Mouse (Mus musculus): ENCODE data around the gene Snapc1. TPM values are rescaled to one million over a fixed set of nuclear protein-coding genes. Genes with fewer than 3 reads are reported as not detected.
A peak's percentile ranks its signal among the peaks of the same experiment; 100 is the strongest.

Gene Snapc1
- total RNA-seq (2021): 10 to 100 TPM; 31.4 to 36.7 TPM

- peak; percentile 94 to 95 for DNase-seq (ENCODE audit: extremely low spot score in 1 of 2, low spot score in 1 of 2)
Measured at GRCm38 (mm10) chr12:73964291-73965281, at the start of gene Snapc1. Gene Snapc1, plus strand, starts transcription at chr12:73964481.

DNA sequence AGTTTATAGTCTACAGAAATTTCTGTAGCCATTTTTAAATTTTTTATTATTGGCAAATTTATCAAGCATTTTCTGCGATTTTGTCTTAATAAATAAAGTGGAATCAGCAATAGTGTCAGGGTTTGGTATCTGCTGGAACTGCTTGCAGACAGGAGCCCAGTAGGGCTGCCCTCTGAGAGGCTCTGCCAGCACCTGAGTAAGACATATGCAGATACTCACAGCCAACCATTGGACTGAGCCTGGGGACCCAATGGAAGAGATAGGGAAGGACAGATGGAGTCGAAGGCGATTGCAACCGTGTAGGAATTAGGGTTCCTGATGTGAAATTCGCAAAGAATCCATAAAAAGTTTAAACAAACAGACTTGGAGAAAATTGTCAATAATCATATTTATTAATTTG is 45.8 kb upstream of the Snapc1 start:
- DNase-seq (ENCODE audit: extremely low spot score in 1 of 2, low spot score in 1 of 2): no peak

GRCm38 (mm10) chr12:73930266-73930665 is 34.0 kb upstream of the Snapc1 start:
- no peak for DNase-seq (ENCODE audit: extremely low spot score in 1 of 2, low spot score in 1 of 2)

- DNase-seq (ENCODE audit: extremely low spot score in 1 of 2, low spot score in 1 of 2): peak in 1 of 2 experiments; percentile 20
Measured at GRCm38 (mm10) chr12:73931274-73931673, 33.0 kb upstream of the Snapc1 start.

GRCm38 (mm10) chr12:73934528-73934927 is 29.8 kb upstream of the Snapc1 start:
- no peak for DNase-seq (ENCODE audit: extremely low spot score in 1 of 2, low spot score in 1 of 2)

DNA sequence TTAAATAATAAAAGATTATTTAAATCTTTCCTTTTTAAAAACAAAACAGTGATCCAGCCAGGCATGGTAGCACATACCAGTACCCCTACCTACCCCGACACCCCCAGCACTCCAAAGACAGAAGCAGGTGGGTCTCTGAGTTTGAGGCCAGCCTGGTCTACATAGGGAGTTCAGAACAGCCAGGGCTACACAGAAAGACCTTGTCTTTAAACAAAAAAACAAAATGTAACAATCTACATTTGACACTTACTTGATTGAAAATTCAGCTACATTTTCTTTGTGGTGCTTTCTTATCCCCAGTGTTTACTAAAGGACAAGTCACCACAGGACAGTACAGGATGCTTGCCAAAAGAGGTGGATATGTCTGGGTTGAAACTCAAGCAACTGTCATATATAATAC is 26.9 kb upstream of the Snapc1 start, which contains the start of gene Gm49321:
Gene Gm49321 (plus strand): TSS at position 301 of the 400 bp plus-strand sequence.
- DNase-seq (ENCODE audit: extremely low spot score in 1 of 2, low spot score in 1 of 2): no peak

- no peak for DNase-seq (ENCODE audit: extremely low spot score in 1 of 2, low spot score in 1 of 2)
Measured at GRCm38 (mm10) chr12:73939542-73939941, 24.7 kb upstream of the Snapc1 start.

GRCm38 (mm10) chr12:73948415-73948814 is 15.9 kb upstream of the Snapc1 start:
- no peak for DNase-seq (ENCODE audit: extremely low spot score in 1 of 2, low spot score in 1 of 2)

- DNase-seq (ENCODE audit: extremely low spot score in 1 of 2, low spot score in 1 of 2): peak; percentile 26 to 30
Measured at GRCm38 (mm10) chr12:73949318-73950058, 14.8 kb upstream of the Snapc1 start.

DNA sequence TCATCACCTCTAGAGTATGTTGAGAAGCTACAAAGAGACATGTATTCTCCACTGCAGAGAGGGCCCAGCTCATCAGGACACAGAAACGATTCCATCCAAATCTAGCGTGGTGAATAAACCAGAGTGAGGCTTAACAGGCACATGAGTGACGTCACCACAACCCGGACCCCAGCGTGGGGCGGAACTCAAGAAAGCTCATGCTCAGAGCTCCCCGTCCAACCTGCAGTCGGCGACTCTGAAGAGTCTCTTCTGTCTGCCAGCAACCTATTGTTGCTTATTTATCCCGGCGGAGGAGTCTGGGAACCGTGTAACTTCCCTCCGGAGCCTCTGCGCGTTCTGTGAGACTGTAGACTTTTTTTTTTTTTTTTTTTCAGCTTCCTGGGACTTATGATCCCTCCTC is 11.4 kb upstream of the Snapc1 start:
- DNase-seq (ENCODE audit: extremely low spot score in 1 of 2, low spot score in 1 of 2): no peak

GRCm38 (mm10) chr12:73953420-73954186 is 10.7 kb upstream of the Snapc1 start:
- no peak for DNase-seq (ENCODE audit: extremely low spot score in 1 of 2, low spot score in 1 of 2)

DNA sequence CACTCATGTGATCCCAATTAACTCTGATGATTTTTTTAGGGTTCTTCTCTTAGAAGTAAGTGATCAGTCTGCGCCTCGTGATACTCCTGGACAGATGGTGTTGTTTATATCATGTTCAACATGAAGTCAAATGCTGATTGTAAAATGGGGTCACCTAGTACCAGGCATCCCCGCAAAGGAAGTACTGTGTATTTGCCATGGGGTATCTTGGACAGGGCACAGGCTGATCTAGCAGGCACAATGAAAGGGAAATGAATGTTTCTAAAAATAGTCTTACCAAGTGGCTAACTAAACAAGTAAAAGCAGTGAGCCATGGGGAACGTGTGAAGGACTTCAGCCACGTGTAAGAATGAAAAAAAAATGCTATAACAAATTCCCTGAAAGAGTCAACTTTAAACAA is 9.5 kb upstream of the Snapc1 start:
- DNase-seq (ENCODE audit: extremely low spot score in 1 of 2, low spot score in 1 of 2): no peak

DNA sequence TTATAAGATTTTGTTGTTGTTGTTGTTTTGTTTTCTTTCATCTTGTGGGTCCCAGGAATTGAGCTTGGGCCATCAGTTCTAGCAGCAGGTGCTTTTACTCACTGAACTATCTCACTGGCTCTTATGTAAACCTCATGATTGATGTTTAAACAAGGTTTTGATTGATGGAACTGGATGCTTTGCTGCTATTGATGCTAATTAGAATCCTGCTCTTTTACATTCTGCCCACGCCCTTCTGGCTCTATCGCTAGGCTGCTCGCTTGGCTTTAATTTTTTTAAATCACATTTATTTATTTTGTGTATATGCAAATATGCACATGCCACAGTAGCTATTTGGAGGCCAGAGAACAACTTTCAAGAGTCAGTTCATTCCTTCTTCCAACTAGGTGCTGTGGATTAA is 6.6 kb upstream of the Snapc1 start:
- DNase-seq (ENCODE audit: extremely low spot score in 1 of 2, low spot score in 1 of 2): no peak

GRCm38 (mm10) chr12:73958830-73959229 is 5.5 kb upstream of the Snapc1 start:
- DNase-seq (ENCODE audit: extremely low spot score in 1 of 2, low spot score in 1 of 2): no peak

- no peak for DNase-seq (ENCODE audit: extremely low spot score in 1 of 2, low spot score in 1 of 2)
Measured at GRCm38 (mm10) chr12:73969142-73969541, 4.9 kb downstream of the Snapc1 start.

GRCm38 (mm10) chr12:73974584-73974983 is 10.3 kb downstream of the Snapc1 start:
- no peak for DNase-seq (ENCODE audit: extremely low spot score in 1 of 2, low spot score in 1 of 2)

- no peak for DNase-seq (ENCODE audit: extremely low spot score in 1 of 2, low spot score in 1 of 2)
Measured at GRCm38 (mm10) chr12:73978144-73978543, 13.9 kb downstream of the Snapc1 start.

GRCm38 (mm10) chr12:73979667-73980066 is 15.4 kb downstream of the Snapc1 start:
- no peak for DNase-seq (ENCODE audit: extremely low spot score in 1 of 2, low spot score in 1 of 2)

DNA sequence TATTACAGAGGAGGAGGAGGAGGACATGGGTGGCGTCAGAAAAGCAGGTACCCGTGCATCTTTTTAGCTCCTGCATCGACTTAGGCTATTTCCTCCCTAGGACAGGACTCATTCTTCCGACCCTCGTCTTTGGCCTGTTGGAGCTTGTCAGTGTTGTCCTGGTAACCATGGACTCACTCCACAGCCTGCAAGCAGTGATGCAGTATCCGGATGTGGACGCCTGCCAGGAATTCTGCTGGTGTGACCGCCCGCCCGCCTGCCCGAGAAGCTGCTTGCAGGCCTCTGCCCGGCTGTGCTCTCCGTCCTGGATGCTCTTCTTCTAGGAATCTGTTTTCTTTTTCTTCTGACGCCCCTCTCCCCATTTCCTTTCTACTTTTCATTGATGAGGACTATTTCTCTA is 18.3 kb downstream of the Snapc1 start:
- peak in 1 of 2 experiments; percentile 68 for DNase-seq (ENCODE audit: extremely low spot score in 1 of 2, low spot score in 1 of 2)

DNA sequence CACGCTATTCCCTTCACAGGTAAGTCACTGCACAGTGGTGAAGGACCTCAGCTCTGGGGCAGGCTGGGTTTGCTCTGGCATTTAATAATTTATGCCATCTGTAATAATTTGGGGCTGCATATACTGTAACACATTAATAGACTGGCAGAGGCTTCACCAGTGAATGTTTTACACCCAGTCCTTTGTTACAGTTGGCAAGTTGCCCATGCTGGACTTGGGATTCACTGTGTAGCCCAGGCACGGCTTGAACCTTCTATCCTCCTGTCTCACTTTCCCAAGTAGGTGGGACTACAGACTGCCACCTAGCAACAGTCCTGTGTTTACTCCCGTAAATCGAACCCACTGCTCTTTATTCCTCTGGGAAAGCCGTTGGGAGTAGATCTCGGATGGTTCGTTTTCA is 22.0 kb downstream of the Snapc1 start:
- DNase-seq (ENCODE audit: extremely low spot score in 1 of 2, low spot score in 1 of 2): no peak
